Mouse (Mus musculus): ENCODE measurements around the gene Tgfb3. TPM values are rescaled to one million over a fixed set of nuclear protein-coding genes. Genes with fewer than 3 reads are reported as not detected.

Gene Tgfb3
- polyA plus RNA-seq, 1 experiment from 2014 or later: 4.0 TPM

DNA sequence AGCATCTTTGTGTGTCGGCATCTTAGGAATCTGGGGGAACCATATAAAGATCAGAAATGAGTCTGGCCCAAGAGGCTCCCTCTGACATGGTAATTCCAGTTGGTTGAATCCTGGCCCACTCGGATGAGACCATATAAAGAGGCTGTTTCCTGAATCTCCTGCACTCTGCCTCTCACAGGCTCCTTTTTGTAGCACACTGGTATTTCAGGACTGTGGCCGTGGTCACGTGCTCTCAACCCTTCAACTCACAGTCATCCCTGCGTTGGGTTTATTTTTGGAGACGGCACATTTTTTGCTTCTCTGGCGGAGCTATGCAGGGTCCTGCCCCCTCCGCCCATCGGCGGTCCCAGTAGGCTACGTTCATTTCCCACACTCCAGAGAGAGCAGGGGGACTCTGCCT is 25.5 kb upstream of the Tgfb3 start:
- no peak overlapping the region for H3K4me3 ChIP-seq (ENCODE audit: low read depth, low read length)
- 76% methylated on average over 11 of the region's 11 CpGs for WGBS
- H3K4me1 ChIP-seq (ENCODE audit: control insufficient read depth, insufficient read depth, low read length): peaks cover 12% of the 10 kb centered on the region
- no peaks in the 10 kb centered on the region for H3K27me3 ChIP-seq (ENCODE audit: control insufficient read depth, insufficient read depth, low read depth, low read length)
- H3K4me2 ChIP-seq (ENCODE audit: low read length): no peak overlapping the region
- no peak overlapping the region; the same call in 1 of the 2 replicates for H3K9ac ChIP-seq (ENCODE audit: low read depth, low read length)
- H3K27ac ChIP-seq (ENCODE audit: low read length): 0 out of 2 replicates have a peak overlapping the region, but pooled peaks have one; percentile 17
- no peaks in the 10 kb centered on the region for H3K9me3 ChIP-seq (replicated peaks; ENCODE audit: control insufficient read depth, low read length, poor library complexity, severe bottlenecking)
- no peaks in the 10 kb centered on the region for H3K36me3 ChIP-seq (ENCODE audit: control insufficient read depth, insufficient read depth, low read length)
- no peak for ATAC-seq

DNA sequence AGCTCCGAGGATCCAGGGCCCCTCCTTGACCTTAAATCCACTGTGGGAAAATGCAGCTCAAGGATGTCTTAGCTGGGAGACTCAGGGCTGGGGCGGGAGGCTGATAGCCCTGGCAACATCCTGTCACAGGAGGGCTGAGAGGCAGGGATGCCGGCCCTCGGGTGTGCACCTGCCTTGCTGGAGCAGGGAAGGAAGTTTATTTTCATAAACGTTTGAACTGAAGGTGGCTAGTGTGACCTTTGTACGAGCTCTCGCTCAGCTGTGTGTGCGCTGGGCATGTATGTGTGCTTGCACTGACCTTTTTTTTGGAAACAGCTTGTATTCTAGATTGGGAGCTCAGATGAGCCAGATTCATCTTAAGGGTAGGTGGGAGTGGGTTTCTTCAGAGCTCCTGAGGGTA is 25.0 kb upstream of the Tgfb3 start:
- WGBS: 28% methylated on average over 8 of the region's 8 CpGs
- Histone ChIP-seq H3K27me3 (ENCODE audit: control insufficient read depth, insufficient read depth, low read depth, low read length) (no peaks in the 10 kb centered on the region), H3K4me3 (ENCODE audit: low read depth, low read length) (no peak overlapping the region), H3K4me2 (ENCODE audit: low read length) (no peak overlapping the region; the same call in 1 of the 2 replicates), H3K27ac (ENCODE audit: low read length) (peak overlapping the region; percentile 17; the same call in 1 of the 2 replicates), H3K9me3 (replicated peaks; ENCODE audit: control insufficient read depth, low read length, poor library complexity, severe bottlenecking) (no peaks in the 10 kb centered on the region), H3K36me3 (ENCODE audit: control insufficient read depth, insufficient read depth, low read length) (no peaks in the 10 kb centered on the region), H3K9ac (ENCODE audit: low read depth, low read length) (peak overlapping the region; percentile 36; the same call in 1 of the 2 replicates), H3K4me1 (ENCODE audit: control insufficient read depth, insufficient read depth, low read length) (peaks cover 12% of the 10 kb centered on the region)
- no peak for ATAC-seq

DNA sequence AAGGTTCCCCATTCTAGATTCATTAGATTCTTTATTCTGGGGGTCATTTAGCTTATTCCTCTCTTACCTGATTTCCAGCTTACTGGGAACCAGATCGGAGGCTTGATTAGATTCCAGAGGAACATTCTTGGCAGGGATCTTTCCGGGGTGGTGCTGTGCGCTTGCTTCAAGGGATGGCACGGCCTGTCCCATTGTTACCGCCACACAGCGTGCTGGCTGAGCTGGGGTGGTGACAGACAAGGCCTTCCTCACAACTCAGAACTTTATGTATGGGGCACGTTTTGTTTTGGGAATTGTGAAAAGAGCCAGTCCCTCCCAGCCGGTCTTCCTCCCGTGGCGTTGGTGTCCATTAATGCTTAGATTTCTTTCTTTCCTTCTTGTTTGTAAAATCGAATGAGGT is 24.6 kb upstream of the Tgfb3 start:
- peaks cover 12% of the 10 kb centered on the region for H3K4me1 ChIP-seq (ENCODE audit: control insufficient read depth, insufficient read depth, low read length)
- ATAC-seq: 0 out of 2 replicates have a peak, but pooled peaks have one; percentile 47
- WGBS: 11% methylated on average over 11 of the region's 11 CpGs
- no peaks in the 10 kb centered on the region for H3K27me3 ChIP-seq (ENCODE audit: control insufficient read depth, insufficient read depth, low read depth, low read length)
- no peaks in the 10 kb centered on the region for H3K9me3 ChIP-seq (replicated peaks; ENCODE audit: control insufficient read depth, low read length, poor library complexity, severe bottlenecking)
- no peak overlapping the region for H3K4me2 ChIP-seq (ENCODE audit: low read length)
- H3K36me3 ChIP-seq (ENCODE audit: control insufficient read depth, insufficient read depth, low read length): no peaks in the 10 kb centered on the region
- H3K4me3 ChIP-seq (ENCODE audit: low read depth, low read length): no peak overlapping the region
- H3K27ac ChIP-seq (ENCODE audit: low read length): no peak overlapping the region; the same call in 1 of the 2 replicates
- H3K9ac ChIP-seq (ENCODE audit: low read depth, low read length): peak overlapping the region; percentile 36; the same call in 1 of the 2 replicates

DNA sequence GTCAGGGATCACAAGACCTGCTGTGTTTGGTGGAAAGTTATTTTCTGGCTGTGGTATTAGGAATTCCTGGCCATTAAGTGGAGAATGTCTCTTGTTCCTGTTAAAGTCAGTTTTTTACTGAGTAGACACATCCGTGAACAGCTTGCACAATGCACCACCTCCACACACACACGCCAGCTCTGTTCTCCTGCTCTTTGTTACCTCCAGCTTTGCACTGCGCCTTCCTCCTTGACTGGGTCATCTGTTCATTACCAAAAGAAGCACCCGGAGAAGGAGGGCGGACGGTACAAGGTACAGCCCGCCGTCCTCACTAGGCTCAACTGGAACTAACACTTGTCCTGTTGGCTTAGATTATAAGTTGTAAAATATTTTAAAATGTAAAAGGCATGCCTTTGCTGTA is 23.8 kb upstream of the Tgfb3 start:
- Histone ChIP-seq H3K27me3 (ENCODE audit: control insufficient read depth, insufficient read depth, low read depth, low read length) (no peaks in the 10 kb centered on the region), H3K36me3 (ENCODE audit: control insufficient read depth, insufficient read depth, low read length) (no peaks in the 10 kb centered on the region), H3K9me3 (replicated peaks; ENCODE audit: control insufficient read depth, low read length, poor library complexity, severe bottlenecking) (no peaks in the 10 kb centered on the region), H3K4me1 (ENCODE audit: control insufficient read depth, insufficient read depth, low read length) (peaks cover 12% of the 10 kb centered on the region), H3K4me2 (ENCODE audit: low read length) (no peak overlapping the region), H3K9ac (ENCODE audit: low read depth, low read length) (no peak overlapping the region), H3K27ac (ENCODE audit: low read length) (no peak overlapping the region), H3K4me3 (ENCODE audit: low read depth, low read length) (no peak overlapping the region)
- 57% methylated on average over 8 of the region's 8 CpGs for WGBS
- no peak for ATAC-seq

DNA sequence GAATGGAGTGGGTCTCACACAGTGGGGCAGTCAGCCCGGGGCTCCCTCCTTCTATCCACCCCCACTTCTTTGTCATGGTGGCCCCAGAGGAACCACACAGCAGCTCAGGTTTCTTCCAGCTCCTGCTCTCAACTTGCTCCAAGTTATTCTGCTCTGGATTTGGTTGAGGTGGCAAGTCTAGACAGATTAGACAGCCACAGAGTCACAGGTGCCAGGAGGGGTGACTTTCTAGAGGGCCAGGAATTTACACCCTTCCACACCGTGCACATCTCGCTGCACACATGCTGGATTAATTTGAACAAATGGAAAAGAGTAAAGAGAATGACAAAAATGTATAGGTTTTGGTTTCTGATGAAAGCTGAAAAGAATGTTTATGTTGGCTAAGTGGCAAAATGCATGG is 21.9 kb upstream of the Tgfb3 start:
- Histone ChIP-seq H3K27me3 (ENCODE audit: control insufficient read depth, insufficient read depth, low read depth, low read length) (no peaks in the 10 kb centered on the region), H3K9ac (ENCODE audit: low read depth, low read length) (no peak overlapping the region), H3K4me2 (ENCODE audit: low read length) (no peak overlapping the region), H3K9me3 (replicated peaks; ENCODE audit: control insufficient read depth, low read length, poor library complexity, severe bottlenecking) (no peaks in the 10 kb centered on the region), H3K4me1 (ENCODE audit: control insufficient read depth, insufficient read depth, low read length) (peaks cover 12% of the 10 kb centered on the region), H3K27ac (ENCODE audit: low read length) (no peak overlapping the region), H3K4me3 (ENCODE audit: low read depth, low read length) (no peak overlapping the region), H3K36me3 (ENCODE audit: control insufficient read depth, insufficient read depth, low read length) (no peaks in the 10 kb centered on the region; the same call in 1 of the 2 replicates)
- ATAC-seq: no peak
- WGBS: 90% methylated on average over 3 of the region's 3 CpGs

DNA sequence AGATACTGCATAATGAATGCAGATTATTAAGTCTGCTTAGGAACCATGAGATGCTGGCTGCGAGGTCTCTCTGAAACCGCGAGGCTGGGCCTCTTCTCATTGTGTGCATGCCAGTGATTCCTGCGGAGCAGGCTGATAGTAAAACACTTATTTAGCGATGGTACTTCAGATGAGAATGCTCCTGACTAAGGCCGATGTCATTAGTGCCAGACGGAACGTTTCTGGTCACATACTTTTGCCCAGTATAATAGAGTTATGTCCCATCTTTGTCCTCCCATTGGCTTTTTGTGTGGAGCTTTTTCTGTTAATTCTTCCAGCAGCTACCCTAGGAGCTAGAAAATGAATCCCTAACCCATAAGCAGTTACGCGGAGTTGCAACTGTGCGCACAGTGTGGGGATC is 18.9 kb upstream of the Tgfb3 start:
- Histone ChIP-seq H3K9me3 (replicated peaks; ENCODE audit: control insufficient read depth, low read length, poor library complexity, severe bottlenecking) (no peaks in the 10 kb centered on the region), H3K4me3 (ENCODE audit: low read depth, low read length) (no peak overlapping the region)

DNA sequence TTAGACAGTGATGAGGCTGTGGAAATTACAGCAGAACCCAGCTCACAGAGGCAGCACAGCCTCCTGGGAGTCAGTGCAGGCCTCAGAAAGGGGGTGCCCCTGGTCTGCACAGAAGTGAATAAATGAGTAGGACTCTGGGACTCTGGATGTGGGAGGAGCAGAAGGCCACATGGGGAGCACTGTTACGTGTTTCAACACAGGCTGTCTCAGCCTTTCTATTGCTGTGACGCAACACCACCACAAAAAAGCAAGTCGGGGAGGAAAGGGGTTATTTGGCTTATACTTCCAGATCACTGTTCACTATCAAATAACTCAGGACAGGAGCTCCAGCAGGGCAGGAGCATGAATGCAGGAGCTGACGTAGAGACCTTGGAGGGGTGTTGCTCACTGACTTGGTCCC is 17.0 kb upstream of the Tgfb3 start:
- WGBS: 97% methylated on average over 4 of the region's 4 CpGs
- H3K4me2 ChIP-seq (ENCODE audit: low read length): no peak overlapping the region
- no peaks in the 10 kb centered on the region; the same call in 1 of the 2 replicates for H3K36me3 ChIP-seq (ENCODE audit: control insufficient read depth, insufficient read depth, low read length)
- no peaks in the 10 kb centered on the region for H3K27me3 ChIP-seq (ENCODE audit: control insufficient read depth, insufficient read depth, low read depth, low read length)
- H3K4me1 ChIP-seq (ENCODE audit: control insufficient read depth, insufficient read depth, low read length): peaks cover 3% of the 10 kb centered on the region; the same call in 1 of the 2 replicates
- no peak overlapping the region for H3K9ac ChIP-seq (ENCODE audit: low read depth, low read length)
- no peaks in the 10 kb centered on the region for H3K9me3 ChIP-seq (replicated peaks; ENCODE audit: control insufficient read depth, low read length, poor library complexity, severe bottlenecking)
- ATAC-seq: no peak
- H3K27ac ChIP-seq (ENCODE audit: low read length): no peak overlapping the region
- no peak overlapping the region for H3K4me3 ChIP-seq (ENCODE audit: low read depth, low read length)

More for the DNA sequence above, 18.9 kb upstream of the Tgfb3 start:
- Histone ChIP-seq H3K4me1 (ENCODE audit: control insufficient read depth, insufficient read depth, low read length) (no peaks in the 10 kb centered on the region; the same call in 1 of the 2 replicates), H3K36me3 (ENCODE audit: control insufficient read depth, insufficient read depth, low read length) (no peaks in the 10 kb centered on the region; the same call in 1 of the 2 replicates), H3K27me3 (ENCODE audit: control insufficient read depth, insufficient read depth, low read depth, low read length) (no peaks in the 10 kb centered on the region), H3K9ac (ENCODE audit: low read depth, low read length) (no peak overlapping the region), H3K27ac (ENCODE audit: low read length) (no peak overlapping the region), H3K4me2 (ENCODE audit: low read length) (no peak overlapping the region)
- 44% methylated on average over 11 of the region's 11 CpGs for WGBS
- no peak for ATAC-seq

DNA sequence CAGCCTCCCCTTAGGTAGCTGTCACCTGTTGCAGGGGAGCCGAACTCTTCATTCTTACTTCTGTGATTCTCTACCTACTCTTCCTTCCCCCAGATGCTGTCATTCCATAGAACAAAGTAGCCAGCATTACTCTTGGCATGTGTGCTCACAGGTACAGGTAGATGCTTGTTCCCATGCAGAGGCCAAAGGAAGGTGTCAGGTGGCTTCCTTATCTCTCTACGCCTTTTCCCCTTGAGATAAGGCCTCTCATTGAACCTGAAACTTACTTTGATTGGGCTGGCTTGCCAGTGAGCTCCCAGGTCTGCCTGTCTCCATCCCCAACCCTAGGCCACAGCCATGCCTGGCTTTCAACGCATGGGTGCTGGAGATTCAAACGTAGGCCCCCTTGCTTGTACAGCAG is 15.2 kb upstream of the Tgfb3 start:
- Histone ChIP-seq H3K4me2 (ENCODE audit: low read length) (no peak overlapping the region), H3K36me3 (ENCODE audit: control insufficient read depth, insufficient read depth, low read length) (peaks cover 1% of the 10 kb centered on the region), H3K9me3 (replicated peaks; ENCODE audit: control insufficient read depth, low read length, poor library complexity, severe bottlenecking) (no peaks in the 10 kb centered on the region), H3K4me1 (ENCODE audit: control insufficient read depth, insufficient read depth, low read length) (peaks cover 3% of the 10 kb centered on the region; the same call in 1 of the 2 replicates), H3K4me3 (ENCODE audit: low read depth, low read length) (no peak overlapping the region), H3K9ac (ENCODE audit: low read depth, low read length) (no peak overlapping the region), H3K27me3 (ENCODE audit: control insufficient read depth, insufficient read depth, low read depth, low read length) (no peaks in the 10 kb centered on the region), H3K27ac (ENCODE audit: low read length) (no peak overlapping the region)
- no peak for ATAC-seq
- 95% methylated on average over 4 of the region's 4 CpGs for WGBS

DNA sequence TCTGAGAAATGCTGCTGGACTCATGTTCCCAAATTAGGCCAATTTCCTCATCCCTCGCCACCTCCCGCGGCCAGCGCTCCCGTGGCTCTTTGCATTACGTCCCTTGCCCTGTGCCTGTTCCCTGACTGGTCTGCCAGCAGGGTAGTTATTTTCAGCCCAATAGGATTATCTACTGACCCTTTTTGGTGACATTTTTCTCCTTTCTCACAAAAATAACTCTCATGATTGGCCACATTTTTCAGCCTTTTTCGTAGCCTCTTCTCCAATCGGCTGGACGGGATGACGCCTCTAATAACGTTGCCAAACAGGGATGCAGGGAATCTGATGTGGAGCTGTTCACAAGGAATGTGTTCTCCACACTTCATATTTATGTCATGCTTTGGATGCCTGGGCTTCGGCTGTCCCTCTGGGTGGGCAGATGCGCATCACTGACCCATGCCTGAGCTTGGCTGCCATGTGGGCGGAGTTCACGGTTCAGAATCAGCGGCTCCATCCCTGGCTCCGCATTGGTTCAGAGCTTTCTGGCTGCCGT is 12.8 kb upstream of the Tgfb3 start:
- H3K9ac ChIP-seq (ENCODE audit: low read depth, low read length): peak overlapping the region; percentile 27; the same call in 1 of the 2 replicates
- 0 out of 2 replicates have a peak, but pooled peaks have one; percentile 42 for ATAC-seq
- H3K4me3 ChIP-seq (ENCODE audit: low read depth, low read length): no peak overlapping the region
- H3K9me3 ChIP-seq (replicated peaks; ENCODE audit: control insufficient read depth, low read length, poor library complexity, severe bottlenecking): no peaks in the 10 kb centered on the region
- 25% methylated on average over 18 of the region's 18 CpGs for WGBS
- H3K4me2 ChIP-seq (ENCODE audit: low read length): peak overlapping the region; percentile 41
- no peaks in the 10 kb centered on the region for H3K27me3 ChIP-seq (ENCODE audit: control insufficient read depth, insufficient read depth, low read depth, low read length)
- H3K27ac ChIP-seq (ENCODE audit: low read length): no peak overlapping the region
- 0 out of 2 replicates have a peak, but pooled peaks cover 3% of the 10 kb centered on the region for H3K4me1 ChIP-seq (ENCODE audit: control insufficient read depth, insufficient read depth, low read length)
- H3K36me3 ChIP-seq (ENCODE audit: control insufficient read depth, insufficient read depth, low read length): peaks cover 5% of the 10 kb centered on the region; the same call in 1 of the 2 replicates

Data from midbrain, embryonic 16.5 days (tissue).